Mouse (Mus musculus) embryonic facial prominence, embryonic 11.5 days (tissue): Measurements from ENCODE around the gene Hipk3. TPM values are rescaled to one million over a fixed set of nuclear protein-coding genes. Genes with fewer than 3 reads are reported as not detected.

Experiments
- ATAC-seq: fragments of 200-750 bp; cut with Nextera tagmentation; replicated peaks from 2 replicates; pipeline ENCODE4 v1.8.0; 2017; ENCODE audit warnings: low read depth; ENCODE audit not compliant: insufficient number of reproducible peaks, low FRiP score, low TSS enrichment
- DNase-seq: peaks from one replicate; pipeline ENCODE4 v3.0.0-alpha.2; 2015; ENCODE audit warnings: low spot score
- H3K27ac ChIP-seq: fragments of 300-500 bp; sonication (generic); replicated peaks from 2 replicates; pipeline ENCODE4 v1.5.1; 2014; ENCODE audit warnings: mild to moderate bottlenecking, low read depth, low read length, control low read depth
- H3K27me3 ChIP-seq: fragments of 300-500 bp; sonication (generic); 2 replicates; pipeline ENCODE4 v1.6.1; 2014; ENCODE audit warnings: mild to moderate bottlenecking, low read length, moderate library complexity, mixed read lengths; ENCODE audit not compliant: control insufficient read depth, insufficient read depth
- H3K36me3 ChIP-seq: fragments of 300-500 bp; sonication (generic); replicated peaks from 2 replicates; pipeline ENCODE4 v1.6.1; 2014; ENCODE audit warnings: low read depth, mild to moderate bottlenecking, low read length, moderate library complexity, mixed read lengths; ENCODE audit not compliant: control insufficient read depth, insufficient read depth
- H3K4me1 ChIP-seq: fragments of 300-500 bp; sonication (generic); 2 replicates; pipeline ENCODE4 v1.6.1; 2014; ENCODE audit warnings: low read length, mixed read lengths; ENCODE audit not compliant: control insufficient read depth, insufficient read depth
- H3K4me2 ChIP-seq: fragments of 300-500 bp; sonication (generic); 2 replicates; pipeline ENCODE4 v1.6.1; 2014; ENCODE audit warnings: low read depth, mild to moderate bottlenecking, control low read depth, low read length, moderate library complexity
- H3K4me3 ChIP-seq: fragments of 300-500 bp; sonication (generic); 2 replicates; pipeline ENCODE4 v1.5.1; 2014; ENCODE audit warnings: low read depth, low read length, control low read depth
- H3K9ac ChIP-seq: fragments of 300-500 bp; sonication (generic); replicated peaks from 2 replicates; pipeline ENCODE4 v1.6.1; 2014; ENCODE audit warnings: mild to moderate bottlenecking, control low read depth, low read length
- H3K9me3 ChIP-seq: fragments of 300-500 bp; sonication (generic); replicated peaks from 2 replicates; pipeline ENCODE4 v1.6.1; 2016; ENCODE audit warnings: mild to moderate bottlenecking, low read length, inconsistent platforms, mixed read lengths; ENCODE audit not compliant: control insufficient read depth
- WGBS: fragments of 180-500 bp; shearing (Covaris S2); extraction: QIAGEN DNeasy Blood & Tissue Kit; methylation state at CpG from one replicate; pipeline ENCODE4 v1.1.7; 2014; 5-methylcytosine and 5-hydroxymethylcytosine counted together
- polyA plus RNA-seq: library from polyadenylated mRNA; unstranded; fragments of >200 nt; fragmentation: Nextera tagmentation; extraction: Ambion mirVana; gene quantifications from 2 replicates; pipeline ENCODE4 v1.2.1, GENCODE M21; 2014

The Hipk3 gene
- polyA plus RNA-seq, 1 experiment from 2014 or later, result 17.5 TPM

GRCm38 (mm10) chr2:104426112-104426511 is 68.1 kb downstream of the Hipk3 start:
- Histone ChIP-seq H3K4me2 (no peak overlapping the region), H3K27me3 (no peaks in the 10 kb centered on the region), H3K36me3 (peaks cover 1% of the 10 kb centered on the region; the same call in 1 of the 2 replicates), H3K9me3 (no peaks in the 10 kb centered on the region), H3K9ac (no peak overlapping the region), H3K4me1 (no peaks in the 10 kb centered on the region), H3K27ac (no peak overlapping the region), H3K4me3 (no peak overlapping the region)
- DNase-seq (no peak), ATAC-seq (no peak)
- WGBS, result 92% methylated on average over 3 of the region's 3 CpGs

GRCm38 (mm10) chr2:104422230-104422629 is 72.0 kb downstream of the Hipk3 start:
- no peak overlapping the region for H3K9ac ChIP-seq
- H3K4me2 ChIP-seq, result no peak overlapping the region
- peak; percentile 75 for DNase-seq
- no peaks in the 10 kb centered on the region for H3K27me3 ChIP-seq
- no peaks in the 10 kb centered on the region for H3K36me3 ChIP-seq
- no peak overlapping the region for H3K27ac ChIP-seq
- H3K4me3 ChIP-seq, result no peak overlapping the region
- H3K9me3 ChIP-seq, result no peaks in the 10 kb centered on the region
- H3K4me1 ChIP-seq, result no peaks in the 10 kb centered on the region
- ATAC-seq, result no peak
- 0% methylated on average over 1 of the region's 1 CpGs for WGBS

- WGBS, result 83% methylated on average over 4 of the region's 4 CpGs
- no peaks in the 10 kb centered on the region for H3K27me3 ChIP-seq
- DNase-seq, result no peak
- H3K9ac ChIP-seq, result no peak overlapping the region
- no peaks in the 10 kb centered on the region for H3K4me1 ChIP-seq
- no peak for ATAC-seq
- no peak overlapping the region for H3K27ac ChIP-seq
- no peaks in the 10 kb centered on the region for H3K36me3 ChIP-seq
- no peaks in the 10 kb centered on the region for H3K9me3 ChIP-seq
- no peak overlapping the region for H3K4me3 ChIP-seq
- H3K4me2 ChIP-seq, result no peak overlapping the region
Measured at GRCm38 (mm10) chr2:104420805-104421204, 73.4 kb downstream of the Hipk3 start.

- ATAC-seq, result no peak
- H3K4me1 ChIP-seq, result no peaks in the 10 kb centered on the region
- H3K27me3 ChIP-seq, result no peaks in the 10 kb centered on the region
- WGBS, result 94% methylated on average over 1 of the region's 1 CpGs
- H3K9me3 ChIP-seq, result no peaks in the 10 kb centered on the region
- H3K9ac ChIP-seq, result no peak overlapping the region
- no peaks in the 10 kb centered on the region for H3K36me3 ChIP-seq
- no peak overlapping the region for H3K4me2 ChIP-seq
- no peak overlapping the region for H3K4me3 ChIP-seq
- DNase-seq, result no peak
- no peak overlapping the region for H3K27ac ChIP-seq
Measured at GRCm38 (mm10) chr2:104419999-104420398, 74.2 kb downstream of the Hipk3 start.

GRCm38 (mm10) chr2:104419411-104419810 is 74.8 kb downstream of the Hipk3 start:
- no peak for DNase-seq
- H3K27ac ChIP-seq, result no peak overlapping the region
- no peak overlapping the region for H3K9ac ChIP-seq
- H3K4me2 ChIP-seq, result no peak overlapping the region
- H3K27me3 ChIP-seq, result no peaks in the 10 kb centered on the region
- no peaks in the 10 kb centered on the region for H3K36me3 ChIP-seq
- ATAC-seq, result no peak
- H3K4me3 ChIP-seq, result no peak overlapping the region
- no peaks in the 10 kb centered on the region for H3K9me3 ChIP-seq
- 83% methylated on average over 2 of the region's 2 CpGs for WGBS
- no peaks in the 10 kb centered on the region for H3K4me1 ChIP-seq

GRCm38 (mm10) chr2:104413011-104413410 is 81.2 kb downstream of the Hipk3 start:
- H3K27ac ChIP-seq, result no peak overlapping the region
- no peak overlapping the region for H3K9ac ChIP-seq
- peaks cover 22% of the 10 kb centered on the region for H3K27me3 ChIP-seq
- no peak overlapping the region for H3K4me2 ChIP-seq
- H3K4me1 ChIP-seq, result peaks cover 3% of the 10 kb centered on the region
- H3K4me3 ChIP-seq, result no peak overlapping the region
- WGBS, result 78% methylated on average over 3 of the region's 3 CpGs
- DNase-seq (no peak), ATAC-seq (no peak)
- no peaks in the 10 kb centered on the region for H3K9me3 ChIP-seq
- no peaks in the 10 kb centered on the region for H3K36me3 ChIP-seq

- no peak overlapping the region for H3K4me3 ChIP-seq
- H3K36me3 ChIP-seq, result no peaks in the 10 kb centered on the region
- H3K4me2 ChIP-seq, result no peak overlapping the region
- H3K27me3 ChIP-seq, result peaks cover 22% of the 10 kb centered on the region
- no peak overlapping the region for H3K9ac ChIP-seq
- no peak overlapping the region for H3K27ac ChIP-seq
- 24% methylated on average over 4 of the region's 4 CpGs for WGBS
- H3K4me1 ChIP-seq, result peaks cover 3% of the 10 kb centered on the region
- H3K9me3 ChIP-seq, result no peaks in the 10 kb centered on the region
- no peak for DNase-seq
- ATAC-seq, result no peak
Measured at GRCm38 (mm10) chr2:104412496-104412895, 81.8 kb downstream of the Hipk3 start.

- H3K27me3 ChIP-seq, result peaks cover 27% of the 10 kb centered on the region
- no peaks in the 10 kb centered on the region for H3K9me3 ChIP-seq
- H3K27ac ChIP-seq, result no peak overlapping the region
- H3K4me2 ChIP-seq, result no peak overlapping the region
- H3K9ac ChIP-seq, result no peak overlapping the region
- DNase-seq, result no peak
- no peak for ATAC-seq
- no peaks in the 10 kb centered on the region for H3K36me3 ChIP-seq
- WGBS, result 91% methylated on average over 7 of the region's 7 CpGs
- H3K4me1 ChIP-seq, result peaks cover 3% of the 10 kb centered on the region
- H3K4me3 ChIP-seq, result no peak overlapping the region
Measured at GRCm38 (mm10) chr2:104411806-104412205, 82.4 kb downstream of the Hipk3 start.
